Mouse (Mus musculus) thymus, adult 2 months (tissue): ENCODE data around the gene Snx8. TPM values are rescaled to one million over a fixed set of nuclear protein-coding genes. Genes with fewer than 3 reads are reported as not detected.

Source experiments
- DNase-seq: peaks from one replicate; pipeline ENCODE4 v3.0.0; 2021
- H3K27ac ChIP-seq: fragments of 200-500 bp; 2 replicates; pipeline ENCODE4 v1.5.1; 2012; ENCODE audit warnings: low read length, control low read depth; ENCODE audit not compliant: control insufficient read depth, insufficient read depth
- H3K27me3 ChIP-seq: fragments of 200-500 bp; 2 replicates; pipeline ENCODE4 v1.6.1; 2012; ENCODE audit warnings: mild to moderate bottlenecking, low read length, moderate library complexity, mixed read lengths; ENCODE audit not compliant: control insufficient read depth, insufficient read depth
- H3K36me3 ChIP-seq: fragments of 200-500 bp; 2 replicates; pipeline ENCODE4 v1.6.1; 2012; ENCODE audit warnings: mild to moderate bottlenecking, low read length, moderate library complexity; ENCODE audit not compliant: control insufficient read depth, insufficient read depth
- H3K4me1 ChIP-seq: fragments of 200-500 bp; replicated peaks from 2 replicates; pipeline ENCODE4 v1.6.1; 2012; ENCODE audit warnings: low read length; ENCODE audit not compliant: control insufficient read depth, insufficient read depth
- H3K4me3 ChIP-seq: fragments of 200-500 bp; 2 replicates; pipeline ENCODE4 v1.5.1; 2012; ENCODE audit warnings: mild to moderate bottlenecking, low read length, control low read depth, moderate library complexity; ENCODE audit not compliant: control insufficient read depth, insufficient read depth
- CTCF ChIP-seq: fragments of 200-500 bp; IDR thresholded peaks from 2 replicates; pipeline ENCODE4 v1.5.1; 2012; ENCODE audit warnings: mild to moderate bottlenecking, control low read depth, low read length, moderate library complexity, borderline replicate concordance; ENCODE audit not compliant: control insufficient read depth, poor library complexity, insufficient read depth; ENCODE audit errors: extremely low read depth
- POLR2A ChIP-seq: fragments of 200-500 bp; IDR thresholded peaks from 2 replicates; pipeline ENCODE4 v1.6.1; 2012; ENCODE audit warnings: mild to moderate bottlenecking, low read length, control low read depth, moderate library complexity; ENCODE audit not compliant: control insufficient read depth, poor library complexity, insufficient read depth; ENCODE audit errors: extremely low read depth
- WGBS: fragments of 180-500 bp; shearing (Covaris S2); methylation state at CpG from one replicate; pipeline ENCODE4 v1.1.7; 2018; 5-methylcytosine and 5-hydroxymethylcytosine counted together
- polyA plus RNA-seq: library from polyadenylated mRNA; depleted of rRNA; stranded (reverse); fragments of >200 nt; gene quantifications from 2 replicates; pipeline ENCODE4 v1.2.3, GENCODE M21; 2012

Gene Snx8
- polyA plus RNA-seq, 1 experiment, result 14.7 TPM

DNA sequence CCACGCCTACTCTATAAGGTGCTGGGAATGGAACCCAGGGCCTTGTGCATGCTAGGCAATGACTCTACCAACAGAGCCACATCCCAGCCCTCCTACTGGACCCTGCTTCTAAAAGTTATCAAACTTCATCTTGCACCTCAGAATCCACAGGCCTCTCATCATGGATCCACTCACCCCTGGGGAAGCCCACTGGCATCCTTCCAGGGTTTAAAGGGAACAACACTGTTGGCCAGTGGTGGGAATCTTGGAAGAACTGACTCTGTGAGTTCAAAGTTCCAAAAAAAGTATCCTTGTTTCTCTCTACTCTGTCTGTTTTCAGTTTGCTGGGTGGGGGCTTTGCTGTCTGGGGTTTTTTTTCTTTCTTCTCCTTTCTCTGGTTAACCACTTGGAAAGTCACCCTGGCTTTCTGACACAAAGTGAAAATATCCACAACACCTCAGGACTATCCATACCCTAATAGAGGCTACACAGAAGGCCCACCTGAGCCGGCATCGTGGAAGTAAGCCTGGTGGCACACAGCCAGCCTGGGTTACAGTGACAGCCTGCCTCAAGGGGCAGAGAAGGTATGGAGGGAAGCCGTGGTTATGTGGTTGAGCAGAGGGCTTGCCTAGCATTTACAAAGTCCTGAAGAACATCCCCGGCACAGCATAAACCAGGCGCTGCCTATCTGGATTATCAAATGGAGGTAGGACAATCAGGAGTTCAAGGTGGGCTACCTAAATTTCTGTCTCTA lies 10.8 kb downstream of the Snx8 start:
- no peak for DNase-seq
- 28% methylated on average over 6 of the region's 6 CpGs for WGBS
- no peak overlapping the region for H3K4me3 ChIP-seq
- no peaks in the 10 kb centered on the region for H3K27me3 ChIP-seq
- H3K4me1 ChIP-seq, result no peaks in the 10 kb centered on the region; the same call in none of the 2 replicates
- TF ChIP-seq CTCF (no peak), POLR2A (no peak)
- H3K36me3 ChIP-seq, result no peaks in the 10 kb centered on the region
- H3K27ac ChIP-seq, result no peak overlapping the region

DNA sequence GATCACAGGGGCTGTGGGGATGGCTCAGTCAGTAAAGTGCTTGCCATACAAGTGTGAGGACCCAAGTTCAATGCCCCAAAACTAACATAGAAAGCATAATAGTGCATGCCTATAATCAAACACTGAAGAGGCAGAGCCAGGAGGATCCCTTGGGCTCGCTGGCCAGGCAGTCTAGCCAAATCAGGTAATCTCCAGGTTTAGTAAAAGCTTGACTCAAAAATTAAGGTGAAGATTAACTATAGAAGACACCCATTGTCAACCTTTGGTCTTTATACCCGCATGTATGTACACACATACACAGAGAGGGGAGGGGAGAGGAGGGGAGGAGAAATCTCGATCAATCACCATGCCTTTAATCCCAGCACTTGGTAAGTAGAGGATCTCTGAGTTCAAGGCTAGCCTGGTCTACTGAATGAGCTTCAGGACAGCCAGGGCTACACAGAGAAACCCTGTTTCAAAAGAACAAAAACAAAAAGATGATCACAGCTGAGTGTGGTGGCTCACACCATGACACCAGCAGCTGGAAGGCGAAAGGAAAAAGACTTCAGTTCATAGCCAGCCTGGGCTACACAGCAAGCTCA lies 13.7 kb downstream of the Snx8 start:
- Histone ChIP-seq H3K36me3 (no peaks in the 10 kb centered on the region), H3K4me3 (no peak overlapping the region), H3K4me1 (no peaks in the 10 kb centered on the region; the same call in none of the 2 replicates), H3K27me3 (no peaks in the 10 kb centered on the region), H3K27ac (no peak overlapping the region)
- DNase-seq, result no peak
- 94% methylated on average over 4 of the region's 4 CpGs for WGBS
- TF ChIP-seq CTCF (no peak), POLR2A (no peak)

GRCm38 (mm10) chr5:140374226-140374625 lies 14.8 kb downstream of the Snx8 start:
- TF ChIP-seq CTCF, result no peak
- no peak for TF ChIP-seq POLR2A
- Histone ChIP-seq H3K4me1 (no peaks in the 10 kb centered on the region; the same call in 1 of the 2 replicates), H3K4me3 (no peak overlapping the region), H3K36me3 (no peaks in the 10 kb centered on the region), H3K27ac (no peak overlapping the region), H3K27me3 (no peaks in the 10 kb centered on the region)
- no peak for DNase-seq
- 88% methylated on average over 3 of the region's 3 CpGs for WGBS

DNA sequence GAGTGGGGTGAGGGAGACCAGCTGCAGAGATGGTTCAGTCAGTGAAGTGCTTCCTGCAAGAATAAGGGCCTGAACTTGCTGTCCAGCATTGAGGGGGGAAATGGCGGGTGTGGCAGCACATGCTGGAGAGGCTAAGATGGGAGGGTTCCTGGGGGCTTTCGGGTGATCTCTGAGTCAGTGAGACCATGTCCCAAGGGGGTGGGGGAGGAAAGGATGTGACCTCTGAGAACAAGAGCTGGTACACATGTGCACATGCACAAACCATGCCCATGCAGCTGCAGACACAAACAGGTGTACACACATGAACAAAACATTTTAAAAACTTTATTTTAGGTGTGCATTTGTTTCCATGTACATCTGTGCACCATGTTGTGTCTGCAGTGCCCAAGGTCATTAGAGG lies 15.4 kb downstream of the Snx8 start:
- 96% methylated on average over 2 of the region's 2 CpGs for WGBS
- Histone ChIP-seq H3K27ac (no peak overlapping the region), H3K27me3 (no peaks in the 10 kb centered on the region), H3K4me3 (no peak overlapping the region), H3K4me1 (no peaks in the 10 kb centered on the region; the same call in 1 of the 2 replicates), H3K36me3 (no peaks in the 10 kb centered on the region)
- DNase-seq, result no peak
- no peak for TF ChIP-seq POLR2A
- TF ChIP-seq CTCF, result no peak

DNA sequence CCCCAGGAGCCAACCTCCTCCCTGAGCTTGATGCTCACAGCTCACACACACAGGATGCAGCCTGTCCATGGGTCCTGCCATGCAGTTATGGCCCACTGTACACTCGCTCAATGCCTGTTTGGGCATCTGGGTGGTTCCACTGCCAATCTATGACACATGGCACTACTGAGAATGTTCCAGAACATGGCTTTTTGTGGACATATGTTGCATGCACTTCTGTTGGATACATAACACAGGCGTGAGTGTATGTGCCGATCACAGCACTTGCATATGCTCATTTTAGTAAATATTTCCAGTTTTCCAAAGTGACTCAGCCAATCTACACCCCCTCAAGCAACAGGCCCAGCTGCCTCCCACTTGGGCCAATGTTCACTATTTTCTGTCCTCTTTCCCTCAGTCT lies 17.4 kb downstream of the Snx8 start:
- Histone ChIP-seq H3K4me1 (no peaks in the 10 kb centered on the region), H3K27me3 (no peaks in the 10 kb centered on the region), H3K4me3 (no peak overlapping the region), H3K36me3 (no peaks in the 10 kb centered on the region), H3K27ac (no peak overlapping the region)
- no peak for TF ChIP-seq POLR2A
- 98% methylated on average over 3 of the region's 3 CpGs for WGBS
- no peak for DNase-seq

DNA sequence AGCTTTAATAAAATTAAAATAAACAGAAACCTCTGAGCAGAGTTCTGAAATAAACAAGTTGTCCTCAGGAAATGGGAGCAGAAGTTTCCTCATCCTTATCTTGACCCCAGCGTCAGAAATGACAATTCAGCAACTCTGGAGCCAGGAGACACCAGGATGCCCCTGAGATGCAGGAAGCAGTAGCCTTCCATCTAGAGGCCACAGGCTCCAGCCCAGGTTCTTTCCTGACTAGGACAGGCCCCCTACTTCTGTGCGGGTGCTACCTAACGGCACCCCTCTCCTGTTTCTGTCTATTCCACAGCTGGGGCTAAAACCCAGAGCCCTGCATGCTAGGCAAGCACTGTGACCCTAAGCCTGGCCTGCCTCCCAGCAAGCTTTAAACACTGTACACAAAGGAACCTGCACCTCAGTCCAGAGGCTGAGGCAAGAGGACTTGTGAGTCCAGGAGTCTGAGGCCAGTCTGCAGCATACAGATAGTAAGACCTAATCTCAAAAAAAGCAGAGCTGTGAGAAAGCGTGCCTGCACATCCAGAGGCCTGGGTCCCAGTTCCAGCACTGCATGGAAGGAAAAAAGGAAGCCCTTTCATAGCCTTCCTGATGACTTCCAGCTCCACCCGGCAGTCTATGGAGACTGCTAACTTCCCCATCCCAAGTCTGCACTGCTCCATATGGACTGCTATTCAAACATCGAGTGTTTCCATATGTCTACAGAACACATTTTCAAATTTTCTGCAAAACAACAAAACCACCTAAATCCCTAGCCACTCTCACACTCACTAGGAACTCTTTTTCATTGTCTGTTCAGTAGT lies 18.4 kb downstream of the Snx8 start:
- Histone ChIP-seq H3K4me3 (no peak overlapping the region), H3K4me1 (no peaks in the 10 kb centered on the region), H3K36me3 (no peaks in the 10 kb centered on the region), H3K27me3 (no peaks in the 10 kb centered on the region), H3K27ac (no peak overlapping the region)
- 93% methylated on average over 6 of the region's 6 CpGs for WGBS
- no peak for DNase-seq
- TF ChIP-seq CTCF, result no peak
- TF ChIP-seq POLR2A, result no peak
